In genomic region chr11:96809562-96810235, GRCm38 (mm10) we compare ENCODE assay signal across 25 mouse cellular contexts. TPM values are rescaled to one million over a fixed set of nuclear protein-coding genes. Genes with fewer than 3 reads are reported as not detected.
DNase-seq lines count a peak whose midpoint lies in the region; ATAC-seq lines count a peak whose summit lies in the region.
"Had no signal": no experiment of that assay in that cellular context is flagged by ENCODE, and none has a peak within 500 bp of the region (broad histone marks: within the 10 kb centered on the region; RNA-seq: fewer than 3 reads in every experiment).

No protein-coding gene starts in this region.

- H3K27ac ChIP-seq in liver, embryonic 13.5 days = no peak overlapping the region
- H3K27ac ChIP-seq in liver, embryonic 11.5 days (ENCODE audit: low read depth, low read length) = no peak overlapping the region
- H3K27ac ChIP-seq: embryonic facial prominence, embryonic 13.5 days; forebrain, embryonic 10.5 days; forebrain, embryonic 15.5 days; heart, embryonic 15.5 days; hindbrain, embryonic 12.5 days; lung, embryonic 15.5 days; midbrain, embryonic 10.5 days; midbrain, embryonic 15.5 days had no signal

- no peaks in the 10 kb centered on the region for H3K4me1 ChIP-seq in liver, embryonic 13.5 days (replicated peaks)
- no peaks in the 10 kb centered on the region for H3K4me1 ChIP-seq in liver, embryonic 11.5 days (replicated peaks; ENCODE audit: control insufficient read depth, insufficient read depth, low read length)
- H3K4me1 ChIP-seq: embryonic facial prominence, embryonic 13.5 days; forebrain, embryonic 10.5 days; forebrain, embryonic 15.5 days; heart, embryonic 15.5 days; hindbrain, embryonic 12.5 days; lung, embryonic 15.5 days; midbrain, embryonic 10.5 days; midbrain, embryonic 15.5 days had no signal

- no peak overlapping the region for H3K9ac ChIP-seq in liver, embryonic 13.5 days
- H3K9ac ChIP-seq in liver, embryonic 11.5 days (ENCODE audit: low read depth, low read length) = no peak overlapping the region
- H3K9ac ChIP-seq: embryonic facial prominence, embryonic 13.5 days; forebrain, embryonic 15.5 days; heart, embryonic 15.5 days; hindbrain, embryonic 12.5 days; lung, embryonic 15.5 days; midbrain, embryonic 15.5 days had no signal

- no peaks in the 10 kb centered on the region for H3K27me3 ChIP-seq in liver, embryonic 13.5 days
- no peaks in the 10 kb centered on the region for H3K27me3 ChIP-seq in liver, embryonic 11.5 days (replicated peaks; ENCODE audit: control insufficient read depth, insufficient read depth, low read length)
- H3K27me3 ChIP-seq: embryonic facial prominence, embryonic 13.5 days; forebrain, embryonic 15.5 days; heart, embryonic 15.5 days; hindbrain, embryonic 12.5 days; lung, embryonic 15.5 days; midbrain, embryonic 15.5 days had no signal

- ATAC-seq in liver, embryonic 13.5 days (ENCODE audit: low read depth) = 0 out of 2 replicates have a peak, but pooled peaks have one; percentile 12
- ATAC-seq in liver, embryonic 11.5 days (replicated peaks; ENCODE audit: low FRiP score) = no peak
- ATAC-seq: forebrain, embryonic 15.5 days; intestine, postnatal 0 days; midbrain, embryonic 15.5 days had no signal

- H3K9me3 ChIP-seq in liver, embryonic 13.5 days (replicated peaks) = no peaks in the 10 kb centered on the region
- no peaks in the 10 kb centered on the region for H3K9me3 ChIP-seq in liver, embryonic 11.5 days (ENCODE audit: control insufficient read depth, low read length)
- H3K9me3 ChIP-seq: embryonic facial prominence, embryonic 13.5 days; forebrain, embryonic 10.5 days; forebrain, embryonic 15.5 days; heart, embryonic 15.5 days; hindbrain, embryonic 12.5 days; lung, embryonic 15.5 days; midbrain, embryonic 10.5 days; midbrain, embryonic 15.5 days had no signal

- DNase-seq in cerebellum, adult 11-12 months = peak; percentile 62
- DNase-seq in cerebellum, postnatal 4 days (ENCODE audit: low spot score in 2 of 2) = no peak
- no peak for DNase-seq in liver, embryonic 13.5 days
- no peak for DNase-seq in liver, embryonic 11.5 days (ENCODE audit: low spot score)
- DNase-seq in cerebellum, postnatal 14 days = peak; percentile 39 to 59
- DNase-seq in spleen, adult 18-20 months = no peak
- DNase-seq in layer of hippocampus, adult 9-11 months = no peak
- DNase-seq in gastrocnemius, postnatal 4 days (ENCODE audit: low spot score in 2 of 2) = no peak
- DNase-seq: adrenal gland, adult 2 months; kidney, adult 9 months; kidney, postnatal 14 days; liver; right cerebral cortex, adult 18-20 months; thymus, adult 2 months; thymus, postnatal 36 days had no signal

- 84% methylated on average over 6 of the region's 6 CpGs for WGBS in liver, embryonic 13.5 days (ENCODE audit: insufficient replicate concordance)
- WGBS in liver, embryonic 11.5 days = 93% methylated on average over 6 of the region's 6 CpGs

- H3K36me3 ChIP-seq in liver, embryonic 13.5 days = peaks cover 81% of the 10 kb centered on the region
- peaks cover 31% of the 10 kb centered on the region for H3K36me3 ChIP-seq in liver, embryonic 11.5 days (ENCODE audit: control insufficient read depth, insufficient read depth, low read length)

- H3K4me2 ChIP-seq in liver, embryonic 13.5 days = no peak overlapping the region
- H3K4me2 ChIP-seq in liver, embryonic 11.5 days = no peak overlapping the region
- H3K4me2 ChIP-seq: embryonic facial prominence, embryonic 13.5 days; forebrain, embryonic 15.5 days; heart, embryonic 15.5 days; hindbrain, embryonic 12.5 days; lung, embryonic 15.5 days; midbrain, embryonic 15.5 days had no signal

- no peak overlapping the region for H3K4me3 ChIP-seq in liver, embryonic 13.5 days (replicated peaks)
- H3K4me3 ChIP-seq in liver, embryonic 11.5 days (ENCODE audit: low read depth, low read length) = no peak overlapping the region
- H3K4me3 ChIP-seq: embryonic facial prominence, embryonic 13.5 days; forebrain, embryonic 10.5 days; forebrain, embryonic 15.5 days; heart, embryonic 15.5 days; hindbrain, embryonic 12.5 days; lung, embryonic 15.5 days; midbrain, embryonic 10.5 days; midbrain, embryonic 15.5 days had no signal

RNA-seq across cellular contexts. Expression of gene Nfe2l1, which starts 20.1 kb away (rescaled TPM):
- 19.2 and 20.2 TPM in 2 replicates for polyA plus RNA-seq in liver, embryonic 13.5 days (2015; fragmentation: Nextera tagmentation; extraction: Ambion mirVana)
- 27.6 and 28.9 TPM in 2 replicates for polyA plus RNA-seq in liver, embryonic 11.5 days (2014; fragmentation: Nextera tagmentation; extraction: Ambion mirVana)
- 100 to 1,000 TPM; 200 to 204 TPM for total RNA-seq in gastrocnemius, postnatal 4 days (2021)

RNA-seq across cellular contexts. Expression of gene Cbx1, which starts 20.8 kb away (rescaled TPM):
- polyA plus RNA-seq in liver, embryonic 13.5 days (2015; fragmentation: Nextera tagmentation; extraction: Ambion mirVana) = 47.5 and 51.9 TPM in 2 replicates
- polyA plus RNA-seq in liver, embryonic 11.5 days (2014; fragmentation: Nextera tagmentation; extraction: Ambion mirVana) = 76.7 and 82.0 TPM in 2 replicates
- 10 to 100 TPM; 68.9 to 71.8 TPM for total RNA-seq in gastrocnemius, postnatal 4 days (2021)

RNA-seq across cellular contexts. Expression of gene Snx11, which starts 32.3 kb away (rescaled TPM):
- polyA plus RNA-seq in liver, embryonic 13.5 days (2015; fragmentation: Nextera tagmentation; extraction: Ambion mirVana) = 9.7 and 10.6 TPM in 2 replicates
- 10.5 and 12.0 TPM in 2 replicates for polyA plus RNA-seq in liver, embryonic 11.5 days (2014; fragmentation: Nextera tagmentation; extraction: Ambion mirVana)
- 10 to 100 TPM; 14.0 to 15.3 TPM for total RNA-seq in gastrocnemius, postnatal 4 days (2021)

RNA-seq across cellular contexts. Expression of gene Copz2, which starts 40.0 kb away (rescaled TPM):
- polyA plus RNA-seq in liver, embryonic 13.5 days (2015; fragmentation: Nextera tagmentation; extraction: Ambion mirVana) = 19.7 and 20.0 TPM in 2 replicates
- polyA plus RNA-seq in liver, embryonic 11.5 days (2014; fragmentation: Nextera tagmentation; extraction: Ambion mirVana) = 33.6 and 41.2 TPM in 2 replicates
- total RNA-seq in gastrocnemius, postnatal 4 days (2021) = 10 to 100 TPM; 71.4 to 77.1 TPM
- total RNA-seq: neutrophil, adult 5-6 weeks had no signal

Comparison
In these comparisons a context has a peak if more than half of its experiments do, and no peak if none do; other contexts are left out.
1. DNase-seq: peak in cerebellum, adult 11-12 months (single experiment) and cerebellum, postnatal 14 days (2 of 2); none in cerebellum, postnatal 4 days (0 of 2), liver, embryonic 13.5 days (single experiment), liver, embryonic 11.5 days (single experiment), spleen, adult 18-20 months (0 of 2), layer of hippocampus, adult 9-11 months (single experiment) and gastrocnemius, postnatal 4 days (0 of 2).